Mouse (Mus musculus): ENCODE results near the gene Itga2. TPM values are rescaled to one million over a fixed set of nuclear protein-coding genes. Genes with fewer than 3 reads are reported as not detected.

Itga2 gene
- total and polyA plus RNA-seq, 3 experiments = under 0.01 TPM; not detected in 2

- H3K9me3 ChIP-seq (replicated peaks; ENCODE audit: insufficient read depth, low read length) = no peaks in the 10 kb centered on the region
- no peak overlapping the region for H3K9ac ChIP-seq (ENCODE audit: control insufficient read depth, low read depth, low read length, poor library complexity, severe bottlenecking)
- no peak overlapping the region for H3K27ac ChIP-seq (ENCODE audit: control insufficient read depth, low read depth, low read length)
- DNase-seq (ENCODE audit: low read depth, low spot score) = no peak
- TF ChIP-seq CHD1 (IDR thresholded peaks at IDR 0.05; ENCODE audit: low read depth, low read length) (no peak), ETS1 (IDR thresholded peaks at IDR 0.05; ENCODE audit: low read depth, low read length) (no peak), TAL1 (IDR thresholded peaks at IDR 0.05; ENCODE audit: low read length) (no peak), EP300 (IDR thresholded peaks at IDR 0.05; ENCODE audit: low read depth in 1 of 2, low read length in 2 of 2) (no peak), ZKSCAN1 (IDR thresholded peaks at IDR 0.05; ENCODE audit: low read depth, low read length) (no peak), NELFE (IDR thresholded peaks at IDR 0.05; ENCODE audit: low read depth, low read length) (no peak), RAD21 (IDR thresholded peaks at IDR 0.05; ENCODE audit: low read depth, low read length) (no peak), RCOR1 (IDR thresholded peaks at IDR 0.05; ENCODE audit: low read depth, low read length) (no peak), ZC3H11A (IDR thresholded peaks at IDR 0.05; ENCODE audit: low read depth, low read length) (no peak), NRF1 (IDR thresholded peaks at IDR 0.05; ENCODE audit: insufficient read depth, low read depth, low read length, poor library complexity, severe bottlenecking) (no peak), MEF2A (IDR thresholded peaks at IDR 0.05; ENCODE audit: extremely low read depth, insufficient replicate concordance, low read depth, low read length, poor library complexity, severe bottlenecking) (no peak), CTCF (IDR thresholded peaks at IDR 0.05 in 2 of 3, conservative IDR thresholded peaks at IDR 0.05 in 1 of 3; ENCODE audit: control insufficient read depth in 1 of 3, insufficient read depth in 1 of 3, low read depth in 2 of 3, low read length in 3 of 3, poor library complexity in 1 of 3, severe bottlenecking in 1 of 3) (no peak), POLR2A (IDR thresholded peaks at IDR 0.05; ENCODE audit: control insufficient read depth in 1 of 2, insufficient read depth in 1 of 2, low read depth in 1 of 2, low read length in 2 of 2, poor library complexity in 1 of 2) (no peak), ELF1 (IDR thresholded peaks at IDR 0.05; ENCODE audit: low read depth, low read length) (no peak), GATA1 (IDR thresholded peaks at IDR 0.05; ENCODE audit: low read depth, low read length) (no peak), BHLHE40 (IDR thresholded peaks at IDR 0.05; ENCODE audit: borderline replicate concordance, low read depth, low read length) (no peak), GABPA (IDR thresholded peaks at IDR 0.05; ENCODE audit: low read depth, low read length) (no peak)
- H3K36me3 ChIP-seq (ENCODE audit: control insufficient read depth in 1 of 2, insufficient read depth in 2 of 2, low read length in 2 of 2) = no peaks in the 10 kb centered on the region
- H3K79me2 ChIP-seq (ENCODE audit: control insufficient read depth, insufficient read depth, low read length, poor library complexity) = no peaks in the 10 kb centered on the region
- H3K4me1 ChIP-seq (ENCODE audit: control insufficient read depth in 1 of 2, insufficient read depth in 2 of 2, low read length in 2 of 2) = no peaks in the 10 kb centered on the region
- no peak overlapping the region for H3K4me3 ChIP-seq (ENCODE audit: control insufficient read depth in 1 of 2, insufficient read depth in 1 of 2, low read depth in 2 of 2, low read length in 2 of 2)
- peaks cover 2 to 3% of the 10 kb centered on the region in 2 experiments for H3K27me3 ChIP-seq (ENCODE audit: control insufficient read depth in 1 of 2, insufficient read depth in 2 of 2, low read length in 2 of 2)
These were observed 42.7 kb upstream of the Itga2 start for GRCm38 (mm10) chr13:114974484-114975042.

GRCm38 (mm10) chr13:114971905-114972304, 40.0 kb upstream of the Itga2 start:
- no peak for TF ChIP-seq MYB (IDR thresholded peaks at IDR 0.05; ENCODE audit: low read depth, low read length)
- TF ChIP-seq RCOR1 (IDR thresholded peaks at IDR 0.05; ENCODE audit: low read depth, low read length) = no peak
- TF ChIP-seq TAL1 (IDR thresholded peaks at IDR 0.05; ENCODE audit: low read length) = no peak
- TF ChIP-seq MYC (IDR thresholded peaks at IDR 0.05; ENCODE audit: low read depth, low read length) = no peak
- no peak for TF ChIP-seq JUND (IDR thresholded peaks at IDR 0.05; ENCODE audit: low read depth, low read length)
- no peak for TF ChIP-seq NRF1 (IDR thresholded peaks at IDR 0.05; ENCODE audit: insufficient read depth, low read depth, low read length, poor library complexity, severe bottlenecking)
- DNase-seq (ENCODE audit: low read depth, low spot score) = no peak
- no peak overlapping the region for H3K4me3 ChIP-seq (ENCODE audit: control insufficient read depth in 1 of 2, insufficient read depth in 1 of 2, low read depth in 2 of 2, low read length in 2 of 2)
- H3K79me2 ChIP-seq (ENCODE audit: control insufficient read depth, insufficient read depth, low read length, poor library complexity) = no peaks in the 10 kb centered on the region
- no peaks in the 10 kb centered on the region for H3K4me1 ChIP-seq (ENCODE audit: control insufficient read depth in 1 of 2, insufficient read depth in 2 of 2, low read length in 2 of 2)
- H3K36me3 ChIP-seq (ENCODE audit: control insufficient read depth in 1 of 2, insufficient read depth in 2 of 2, low read length in 2 of 2) = no peaks in the 10 kb centered on the region
- H3K27me3 ChIP-seq (ENCODE audit: control insufficient read depth in 1 of 2, insufficient read depth in 2 of 2, low read length in 2 of 2) = peaks cover 2 to 3% of the 10 kb centered on the region in 2 experiments
- no peak overlapping the region for H3K9ac ChIP-seq (ENCODE audit: control insufficient read depth, low read depth, low read length, poor library complexity, severe bottlenecking)
- H3K9me3 ChIP-seq (replicated peaks; ENCODE audit: insufficient read depth, low read length) = no peaks in the 10 kb centered on the region
- no peak overlapping the region for H3K27ac ChIP-seq (ENCODE audit: control insufficient read depth, low read depth, low read length)

All from MEL (cell line).